Mouse (Mus musculus): ENCODE results near the gene Foxa2.

- no peak for TF ChIP-seq POLR2A (IDR thresholded peaks at IDR 0.05; ENCODE audit: insufficient read depth, low read length)
- TF ChIP-seq CTCF (IDR thresholded peaks at IDR 0.05; ENCODE audit: low read depth, low read length): no peak
Measured at GRCm38 (mm10) chr2:148023340-148023806, 23.4 kb downstream of the Foxa2 start.
